Mouse (Mus musculus): ENCODE measurements around the gene Alk. TPM values are rescaled to one million over a fixed set of nuclear protein-coding genes. Genes with fewer than 3 reads are reported as not detected.

Alk gene
- polyA plus RNA-seq, 1 experiment from 2014 or later, result 0.39 TPM

- no peak overlapping the region for H3K4me2 ChIP-seq
- no peak for ATAC-seq (replicated peaks; ENCODE audit: insufficient number of reproducible peaks, low FRiP score, low TSS enrichment)
- 87% methylated on average over 4 of the region's 4 CpGs for WGBS (ENCODE audit: insufficient replicate concordance)
Measured at GRCm38 (mm10) chr17:72339437-72339836, 265.0 kb downstream of the Alk start.

GRCm38 (mm10) chr17:72332909-72333308 is 271.5 kb downstream of the Alk start:
- Histone ChIP-seq H3K4me3 (ENCODE audit: low read depth, low read length) (no peak overlapping the region), H3K9ac (ENCODE audit: low read depth, low read length) (no peak overlapping the region), H3K9me3 (replicated peaks; ENCODE audit: control insufficient read depth, low read length) (no peaks in the 10 kb centered on the region), H3K4me1 (ENCODE audit: control insufficient read depth, insufficient read depth, low read length) (no peaks in the 10 kb centered on the region), H3K36me3 (ENCODE audit: control insufficient read depth, insufficient read depth, low read length) (no peaks in the 10 kb centered on the region), H3K27me3 (ENCODE audit: control insufficient read depth, insufficient read depth, low read length) (no peaks in the 10 kb centered on the region), H3K4me2 (no peak overlapping the region), H3K27ac (ENCODE audit: low read depth, low read length) (no peak overlapping the region)
- 80% methylated on average over 4 of the region's 4 CpGs for WGBS (ENCODE audit: insufficient replicate concordance)
- no peak for ATAC-seq (replicated peaks; ENCODE audit: insufficient number of reproducible peaks, low FRiP score, low TSS enrichment)

More at GRCm38 (mm10) chr17:72339437-72339836, 265.0 kb downstream of the Alk start:
- Histone ChIP-seq H3K4me1 (ENCODE audit: control insufficient read depth, insufficient read depth, low read length) (no peaks in the 10 kb centered on the region), H3K4me3 (ENCODE audit: low read depth, low read length) (no peak overlapping the region), H3K9ac (ENCODE audit: low read depth, low read length) (no peak overlapping the region), H3K36me3 (ENCODE audit: control insufficient read depth, insufficient read depth, low read length) (no peaks in the 10 kb centered on the region), H3K27ac (ENCODE audit: low read depth, low read length) (no peak overlapping the region), H3K9me3 (replicated peaks; ENCODE audit: control insufficient read depth, low read length) (no peaks in the 10 kb centered on the region), H3K27me3 (ENCODE audit: control insufficient read depth, insufficient read depth, low read length) (no peaks in the 10 kb centered on the region)

GRCm38 (mm10) chr17:72325941-72326340 is 278.5 kb downstream of the Alk start:
- Histone ChIP-seq H3K27ac (ENCODE audit: low read depth, low read length) (no peak overlapping the region), H3K9ac (ENCODE audit: low read depth, low read length) (no peak overlapping the region), H3K4me1 (ENCODE audit: control insufficient read depth, insufficient read depth, low read length) (no peaks in the 10 kb centered on the region), H3K36me3 (ENCODE audit: control insufficient read depth, insufficient read depth, low read length) (no peaks in the 10 kb centered on the region), H3K4me2 (no peak overlapping the region), H3K9me3 (replicated peaks; ENCODE audit: control insufficient read depth, low read length) (no peaks in the 10 kb centered on the region), H3K27me3 (ENCODE audit: control insufficient read depth, insufficient read depth, low read length) (no peaks in the 10 kb centered on the region), H3K4me3 (ENCODE audit: low read depth, low read length) (no peak overlapping the region)
- 75% methylated on average over 4 of the region's 4 CpGs for WGBS (ENCODE audit: insufficient replicate concordance)
- no peak for ATAC-seq (replicated peaks; ENCODE audit: insufficient number of reproducible peaks, low FRiP score, low TSS enrichment)

- no peak overlapping the region for H3K27ac ChIP-seq (ENCODE audit: low read depth, low read length)
- H3K36me3 ChIP-seq (ENCODE audit: control insufficient read depth, insufficient read depth, low read length), result no peaks in the 10 kb centered on the region
- H3K4me3 ChIP-seq (ENCODE audit: low read depth, low read length), result no peak overlapping the region
- no peak for ATAC-seq (replicated peaks; ENCODE audit: insufficient number of reproducible peaks, low FRiP score, low TSS enrichment)
- H3K4me2 ChIP-seq, result no peak overlapping the region
- no peaks in the 10 kb centered on the region for H3K4me1 ChIP-seq (ENCODE audit: control insufficient read depth, insufficient read depth, low read length)
- no peak overlapping the region for H3K9ac ChIP-seq (ENCODE audit: low read depth, low read length)
- 0 out of 2 replicates have a peak, but pooled peaks cover 4% of the 10 kb centered on the region for H3K9me3 ChIP-seq (replicated peaks; ENCODE audit: control insufficient read depth, low read length)
- no peaks in the 10 kb centered on the region for H3K27me3 ChIP-seq (ENCODE audit: control insufficient read depth, insufficient read depth, low read length)
Measured at GRCm38 (mm10) chr17:72319576-72319975, 284.9 kb downstream of the Alk start.

GRCm38 (mm10) chr17:72299651-72300050 is 304.8 kb downstream of the Alk start:
- 82% methylated on average over 5 of the region's 5 CpGs for WGBS (ENCODE audit: insufficient replicate concordance)
- Histone ChIP-seq H3K4me1 (ENCODE audit: control insufficient read depth, insufficient read depth, low read length) (0 out of 2 replicates have a peak, but pooled peaks cover 3% of the 10 kb centered on the region), H3K4me2 (no peak overlapping the region), H3K36me3 (ENCODE audit: control insufficient read depth, insufficient read depth, low read length) (no peaks in the 10 kb centered on the region), H3K9me3 (replicated peaks; ENCODE audit: control insufficient read depth, low read length) (no peaks in the 10 kb centered on the region), H3K27me3 (ENCODE audit: control insufficient read depth, insufficient read depth, low read length) (no peaks in the 10 kb centered on the region), H3K9ac (ENCODE audit: low read depth, low read length) (no peak overlapping the region), H3K27ac (ENCODE audit: low read depth, low read length) (no peak overlapping the region), H3K4me3 (ENCODE audit: low read depth, low read length) (no peak overlapping the region)
- ATAC-seq (replicated peaks; ENCODE audit: insufficient number of reproducible peaks, low FRiP score, low TSS enrichment), result no peak

- 88% methylated on average over 1 of the region's 1 CpGs for WGBS (ENCODE audit: insufficient replicate concordance)
- ATAC-seq (replicated peaks; ENCODE audit: insufficient number of reproducible peaks, low FRiP score, low TSS enrichment), result no peak
Measured at GRCm38 (mm10) chr17:72296349-72296748, 308.1 kb downstream of the Alk start.

GRCm38 (mm10) chr17:72293267-72293580 is 311.2 kb downstream of the Alk start:
- Histone ChIP-seq H3K4me1 (ENCODE audit: control insufficient read depth, insufficient read depth, low read length) (no peaks in the 10 kb centered on the region), H3K36me3 (ENCODE audit: control insufficient read depth, insufficient read depth, low read length) (no peaks in the 10 kb centered on the region), H3K4me2 (no peak overlapping the region), H3K4me3 (ENCODE audit: low read depth, low read length) (no peak overlapping the region), H3K9me3 (replicated peaks; ENCODE audit: control insufficient read depth, low read length) (no peaks in the 10 kb centered on the region), H3K27me3 (ENCODE audit: control insufficient read depth, insufficient read depth, low read length) (no peaks in the 10 kb centered on the region), H3K9ac (ENCODE audit: low read depth, low read length) (no peak overlapping the region), H3K27ac (ENCODE audit: low read depth, low read length) (no peak overlapping the region)
- WGBS (ENCODE audit: insufficient replicate concordance), result 67% methylated on average over 3 of the region's 3 CpGs
- no peak for ATAC-seq (replicated peaks; ENCODE audit: insufficient number of reproducible peaks, low FRiP score, low TSS enrichment)

More at GRCm38 (mm10) chr17:72296349-72296748, 308.1 kb downstream of the Alk start:
- no peaks in the 10 kb centered on the region for H3K4me1 ChIP-seq (ENCODE audit: control insufficient read depth, insufficient read depth, low read length)
- H3K27ac ChIP-seq (ENCODE audit: low read depth, low read length), result no peak overlapping the region
- H3K9me3 ChIP-seq (replicated peaks; ENCODE audit: control insufficient read depth, low read length), result no peaks in the 10 kb centered on the region
- no peak overlapping the region for H3K4me3 ChIP-seq (ENCODE audit: low read depth, low read length)
- H3K36me3 ChIP-seq (ENCODE audit: control insufficient read depth, insufficient read depth, low read length), result no peaks in the 10 kb centered on the region
- no peak overlapping the region for H3K4me2 ChIP-seq
- H3K27me3 ChIP-seq (ENCODE audit: control insufficient read depth, insufficient read depth, low read length), result no peaks in the 10 kb centered on the region
- no peak overlapping the region for H3K9ac ChIP-seq (ENCODE audit: low read depth, low read length)

GRCm38 (mm10) chr17:72292444-72293266 is 311.8 kb downstream of the Alk start:
- Histone ChIP-seq H3K9ac (ENCODE audit: low read depth, low read length) (no peak overlapping the region), H3K27ac (ENCODE audit: low read depth, low read length) (no peak overlapping the region), H3K27me3 (ENCODE audit: control insufficient read depth, insufficient read depth, low read length) (no peaks in the 10 kb centered on the region), H3K9me3 (replicated peaks; ENCODE audit: control insufficient read depth, low read length) (no peaks in the 10 kb centered on the region), H3K4me1 (ENCODE audit: control insufficient read depth, insufficient read depth, low read length) (no peaks in the 10 kb centered on the region), H3K36me3 (ENCODE audit: control insufficient read depth, insufficient read depth, low read length) (no peaks in the 10 kb centered on the region), H3K4me3 (ENCODE audit: low read depth, low read length) (no peak overlapping the region), H3K4me2 (no peak overlapping the region)
- WGBS (ENCODE audit: insufficient replicate concordance), result 80% methylated on average over 6 of the region's 6 CpGs
- no peak for ATAC-seq (replicated peaks; ENCODE audit: insufficient number of reproducible peaks, low FRiP score, low TSS enrichment)

GRCm38 (mm10) chr17:72285961-72286360 is 318.5 kb downstream of the Alk start:
- Histone ChIP-seq H3K27me3 (ENCODE audit: control insufficient read depth, insufficient read depth, low read length) (no peaks in the 10 kb centered on the region), H3K4me1 (ENCODE audit: control insufficient read depth, insufficient read depth, low read length) (no peaks in the 10 kb centered on the region), H3K4me3 (ENCODE audit: low read depth, low read length) (no peak overlapping the region), H3K27ac (ENCODE audit: low read depth, low read length) (no peak overlapping the region), H3K36me3 (ENCODE audit: control insufficient read depth, insufficient read depth, low read length) (no peaks in the 10 kb centered on the region), H3K9ac (ENCODE audit: low read depth, low read length) (no peak overlapping the region), H3K9me3 (replicated peaks; ENCODE audit: control insufficient read depth, low read length) (no peaks in the 10 kb centered on the region), H3K4me2 (no peak overlapping the region)
- 60% methylated on average over 3 of the region's 3 CpGs for WGBS (ENCODE audit: insufficient replicate concordance)
- no peak for ATAC-seq (replicated peaks; ENCODE audit: insufficient number of reproducible peaks, low FRiP score, low TSS enrichment)

Data from heart, embryonic 11.5 days (tissue).